Mouse (Mus musculus) MEL (cell line): ENCODE measurements around the gene Nkain2. TPM values are rescaled to one million over a fixed set of nuclear protein-coding genes. Genes with fewer than 3 reads are reported as not detected.

Experiments used
- DNase-seq: peaks from one replicate; pipeline ENCODE4 v3.0.0; 2011; ENCODE audit warnings: low read depth, low spot score
- H3K27ac ChIP-seq: 2 replicates; pipeline ENCODE4 v1.5.1; 2012; ENCODE audit warnings: low read depth, mild to moderate bottlenecking, control low read depth, low read length, moderate library complexity; ENCODE audit not compliant: control insufficient read depth
- H3K27me3 ChIP-seq, 2 experiments: fragments of 150-350 bp in 1 of 2; sonication (generic) in 1 of 2; 2 replicates each; pipeline ENCODE4 v1.6.1; 2012; ENCODE audit warnings: low read length in 2 of 2, mild to moderate bottlenecking in 2 of 2, improper control_type of control experiment in 1 of 2, moderate library complexity in 1 of 2; ENCODE audit not compliant: insufficient read depth in 2 of 2, control insufficient read depth in 1 of 2
- H3K36me3 ChIP-seq, 2 experiments: 2 replicates each; pipeline ENCODE4 v1.6.1; 2012 to 2014; ENCODE audit warnings: low read length in 2 of 2, improper control_type of control experiment in 1 of 2, inconsistent platforms in 1 of 2, mild to moderate bottlenecking in 1 of 2; ENCODE audit not compliant: insufficient read depth in 2 of 2, control insufficient read depth in 1 of 2
- H3K4me1 ChIP-seq, 2 experiments: fragments of 150-350 bp in 1 of 2; sonication (generic) in 1 of 2; 2 replicates each; pipeline ENCODE4 v1.6.1; 2012; ENCODE audit warnings: low read length in 2 of 2, improper control_type of control experiment in 1 of 2, mild to moderate bottlenecking in 1 of 2; ENCODE audit not compliant: insufficient read depth in 2 of 2, control insufficient read depth in 1 of 2
- H3K4me3 ChIP-seq, 2 experiments: fragments of 150-350 bp in 1 of 2; sonication (generic) in 1 of 2; 2 replicates each; pipeline ENCODE4 v1.5.1; 2012; ENCODE audit warnings: low read depth in 2 of 2, low read length in 2 of 2, mild to moderate bottlenecking in 2 of 2, moderate library complexity in 2 of 2, control low read depth in 1 of 2, improper control_type of control experiment in 1 of 2; ENCODE audit not compliant: control insufficient read depth in 1 of 2, insufficient read depth in 1 of 2
- H3K79me2 ChIP-seq: 2 replicates; pipeline ENCODE4 v1.6.1; 2012; ENCODE audit warnings: mild to moderate bottlenecking, low read length, moderate library complexity; ENCODE audit not compliant: control insufficient read depth, poor library complexity, insufficient read depth
- H3K9ac ChIP-seq: 2 replicates; pipeline ENCODE4 v1.6.1; 2012; ENCODE audit warnings: low read depth, mild to moderate bottlenecking, control low read depth, low read length, moderate library complexity; ENCODE audit not compliant: control insufficient read depth, poor library complexity, severe bottlenecking
- H3K9me3 ChIP-seq: fragments of 150-350 bp; sonication (generic); replicated peaks from 2 replicates; pipeline ENCODE4 v1.6.1; 2012; ENCODE audit warnings: mild to moderate bottlenecking, low read length, improper control_type of control experiment, moderate library complexity; ENCODE audit not compliant: insufficient read depth
- CHD1 ChIP-seq: IDR thresholded peaks from 2 replicates; pipeline ENCODE4 v1.6.1; 2012; ENCODE audit warnings: low read depth, mild to moderate bottlenecking, inconsistent platforms, low read length, improper control_type of control experiment
- CTCF ChIP-seq, 3 experiments: IDR thresholded peaks in 2 of 3; conservative IDR thresholded peaks in 1 of 3; 2 replicates each; pipeline ENCODE4 v1.5.1; 2011 to 2012; ENCODE audit warnings: low read length in 3 of 3, low read depth in 2 of 3, mild to moderate bottlenecking in 2 of 3, improper control_type of control experiment in 1 of 3, inconsistent platforms in 1 of 3, mixed read lengths in 1 of 3, moderate library complexity in 1 of 3; ENCODE audit not compliant: control insufficient read depth in 1 of 3, insufficient read depth in 1 of 3, poor library complexity in 1 of 3, severe bottlenecking in 1 of 3
- EP300 ChIP-seq, 2 experiments: IDR thresholded peaks; 2 replicates each; pipeline ENCODE4 v1.6.1; 2011; ENCODE audit warnings: improper control_type of control experiment in 2 of 2, low read length in 2 of 2, low read depth in 1 of 2, mild to moderate bottlenecking in 1 of 2
- ETS1 ChIP-seq: IDR thresholded peaks from 2 replicates; pipeline ENCODE4 v1.6.1; 2012; ENCODE audit warnings: low read depth, mild to moderate bottlenecking, inconsistent platforms, low read length, improper control_type of control experiment, moderate library complexity
- GATA1 ChIP-seq: IDR thresholded peaks from 2 replicates; pipeline ENCODE4 v1.6.1; 2011; ENCODE audit warnings: low read depth, low read length, improper control_type of control experiment
- HCFC1 ChIP-seq: IDR thresholded peaks from 2 replicates; pipeline ENCODE4 v1.6.1; 2012; ENCODE audit warnings: low read depth, mild to moderate bottlenecking, inconsistent platforms, low read length, improper control_type of control experiment, moderate library complexity
- JUND ChIP-seq: IDR thresholded peaks from 2 replicates; pipeline ENCODE4 v1.6.1; 2011; ENCODE audit warnings: low read depth, mild to moderate bottlenecking, improper control_type of control experiment, low read length
- MAZ ChIP-seq: IDR thresholded peaks from 2 replicates; pipeline ENCODE4 v1.6.1; 2012; ENCODE audit warnings: low read depth, mild to moderate bottlenecking, inconsistent platforms, low read length, improper control_type of control experiment
- MEF2A ChIP-seq: IDR thresholded peaks from 2 replicates; pipeline ENCODE4 v1.6.1; 2014; ENCODE audit warnings: low read depth, mild to moderate bottlenecking, inconsistent platforms, low read length, improper control_type of control experiment; ENCODE audit not compliant: poor library complexity, insufficient replicate concordance, severe bottlenecking; ENCODE audit errors: extremely low read depth
- MXI1 ChIP-seq: IDR thresholded peaks from 2 replicates; pipeline ENCODE4 v1.6.1; 2011; ENCODE audit warnings: mild to moderate bottlenecking, low read depth, low read length, improper control_type of control experiment
- MYB ChIP-seq: IDR thresholded peaks from 2 replicates; pipeline ENCODE4 v1.6.1; 2011; ENCODE audit warnings: mild to moderate bottlenecking, low read depth, low read length, improper control_type of control experiment
- NELFE ChIP-seq: IDR thresholded peaks from 2 replicates; pipeline ENCODE4 v1.6.1; 2011; ENCODE audit warnings: low read depth, low read length, improper control_type of control experiment
- RAD21 ChIP-seq: IDR thresholded peaks from 2 replicates; pipeline ENCODE4 v1.6.1; 2011; ENCODE audit warnings: mild to moderate bottlenecking, low read depth, low read length, improper control_type of control experiment
- RCOR1 ChIP-seq: IDR thresholded peaks from 2 replicates; pipeline ENCODE4 v1.6.1; 2012; ENCODE audit warnings: low read depth, mild to moderate bottlenecking, inconsistent platforms, low read length, improper control_type of control experiment
- SMC3 ChIP-seq: IDR thresholded peaks from 2 replicates; pipeline ENCODE4 v1.6.1; 2011; ENCODE audit warnings: low read depth, low read length, improper control_type of control experiment
- TBP ChIP-seq: IDR thresholded peaks from 2 replicates; pipeline ENCODE4 v1.8.0; 2011; ENCODE audit warnings: low read depth, low read length, improper control_type of control experiment
- UBTF ChIP-seq: IDR thresholded peaks from 2 replicates; pipeline ENCODE4 v1.6.1; 2012; ENCODE audit warnings: low read depth, mild to moderate bottlenecking, inconsistent platforms, low read length, improper control_type of control experiment, moderate library complexity, borderline replicate concordance; ENCODE audit not compliant: insufficient read depth
- USF2 ChIP-seq, 2 experiments: IDR thresholded peaks; 2 replicates each; pipeline ENCODE4 v1.6.1; 2011 to 2012; ENCODE audit warnings: improper control_type of control experiment in 2 of 2, low read length in 2 of 2, borderline replicate concordance in 1 of 2, inconsistent platforms in 1 of 2, low read depth in 1 of 2, mild to moderate bottlenecking in 1 of 2; ENCODE audit not compliant: insufficient read depth in 1 of 2
- ZC3H11A ChIP-seq: IDR thresholded peaks from 2 replicates; pipeline ENCODE4 v1.6.1; 2012; ENCODE audit warnings: low read depth, mild to moderate bottlenecking, inconsistent platforms, low read length, improper control_type of control experiment
- ZKSCAN1 ChIP-seq: IDR thresholded peaks from 2 replicates; pipeline ENCODE4 v1.6.1; 2012; ENCODE audit warnings: low read depth, mild to moderate bottlenecking, inconsistent platforms, low read length, improper control_type of control experiment, moderate library complexity
- ZMIZ1 ChIP-seq: IDR thresholded peaks from 2 replicates; pipeline ENCODE4 v1.6.1; 2012; ENCODE audit warnings: low read depth, mild to moderate bottlenecking, inconsistent platforms, low read length, improper control_type of control experiment, moderate library complexity
- ZNF384 ChIP-seq: IDR thresholded peaks from 2 replicates; pipeline ENCODE4 v1.6.1; 2012; ENCODE audit warnings: low read depth, mild to moderate bottlenecking, inconsistent platforms, low read length, improper control_type of control experiment
- polyA plus RNA-seq, 2 experiments: library from polyadenylated mRNA; stranded (reverse) in 1 of 2; unstranded in 1 of 2; fragments of >175 nt in 1 of 2; fragments of >200 nt in 1 of 2; gene quantifications; 2 replicates each; pipeline versions ENCODE4 v1.2.1 to v1.2.4; 2012; ENCODE audit warnings: low replicate concordance in 2 of 2, low read depth in 1 of 2; ENCODE audit not compliant: insufficient read length in 2 of 2, insufficient read depth in 1 of 2, missing spikeins in 1 of 2
- total RNA-seq: library from RNA; depleted of rRNA; stranded (reverse); fragments of 300-350 nt; gene quantifications from 2 replicates; pipeline ENCODE4 v1.2.3, GENCODE M21; 2012; rRNA removed

The Nkain2 gene
- total RNA-seq (not detected in 2 replicates), polyA plus RNA-seq (not detected)

DNA sequence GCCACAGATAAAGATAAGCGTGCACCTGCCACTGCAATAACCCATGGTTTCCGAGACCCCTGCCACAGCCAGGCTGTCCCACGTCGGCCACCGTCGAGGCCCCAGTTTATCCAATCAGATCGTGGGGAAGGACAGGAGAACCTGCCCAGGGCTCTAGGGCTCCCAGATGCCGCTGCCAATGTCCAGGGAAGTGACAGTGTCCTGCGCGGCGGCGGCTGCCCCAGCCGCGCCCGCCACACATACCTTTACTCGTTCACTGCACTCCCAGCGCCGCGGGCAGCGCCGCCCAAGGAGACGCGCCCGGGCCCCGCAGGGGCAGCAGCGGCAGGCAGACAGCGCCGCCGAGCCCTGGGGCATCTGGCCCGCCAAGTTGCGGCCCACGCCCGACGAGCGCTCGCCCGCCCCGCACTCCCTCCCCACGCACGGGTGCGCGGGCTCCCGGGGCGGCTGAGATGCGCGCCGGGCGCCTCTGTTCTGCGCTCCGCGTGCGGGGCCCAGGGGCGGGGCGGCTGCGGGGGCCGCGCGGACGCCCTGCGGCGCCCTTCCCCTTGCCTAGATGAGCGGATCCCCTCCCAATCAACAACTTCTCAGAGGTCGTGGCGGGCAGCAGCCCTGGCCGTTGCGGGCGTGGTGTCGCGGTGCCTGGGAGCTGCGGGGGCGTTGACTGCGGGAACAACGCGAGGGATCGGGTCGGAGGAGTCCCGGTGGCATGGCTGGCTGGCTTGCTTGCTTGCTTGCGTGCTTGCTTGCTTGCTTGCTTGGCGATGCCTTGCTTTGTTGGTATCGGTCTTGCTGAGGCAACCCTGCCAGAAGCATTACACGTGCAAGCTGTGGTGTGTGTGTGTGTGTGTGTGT, at the start of gene Nkain2:
Gene Nkain2, minus strand, starts transcription at position 811 of the 855 bp plus-strand sequence.
- Histone ChIP-seq H3K79me2 (no peaks in the 10 kb centered on the region), H3K9me3 (no peaks in the 10 kb centered on the region), H3K27me3 (no peaks in the 10 kb centered on the region), H3K4me1 (no peaks in the 10 kb centered on the region), H3K9ac (no peak within 1 kb of the TSS), H3K36me3 (no peaks in the 10 kb centered on the region)
- no peak for TF ChIP-seq RCOR1
- TF ChIP-seq TBP, result no peak
- TF ChIP-seq CHD1, result no peak
- TF ChIP-seq MYB, result no peak
- no peak for TF ChIP-seq ZNF384
- no peak for TF ChIP-seq ZC3H11A
- TF ChIP-seq, all 39 proteins: peak for 0
- no peak for DNase-seq
- Histone ChIP-seq H3K4me3 (no peak within 1 kb of the TSS), H3K27ac (no peak within 1 kb of the TSS)

DNA sequence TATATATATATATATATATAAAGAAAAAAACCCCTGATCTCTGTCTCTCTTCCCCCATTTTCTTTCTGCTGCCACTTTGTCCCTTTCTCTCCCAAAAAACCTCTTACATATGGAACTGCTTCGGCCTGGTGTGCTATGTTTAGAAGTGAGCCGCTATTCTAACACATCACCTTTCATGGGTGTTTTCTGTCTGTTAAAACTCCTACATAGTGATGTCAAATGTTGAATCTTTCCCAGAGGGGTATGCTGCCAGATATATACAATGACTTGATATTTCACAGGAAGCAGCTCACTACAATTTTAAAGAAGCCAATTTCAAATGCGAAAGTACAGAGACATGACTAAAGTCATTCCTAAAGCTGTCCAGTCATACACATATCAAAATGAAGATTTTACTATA, 49.6 kb upstream of the Nkain2 start:
- Histone ChIP-seq H3K9ac (no peak overlapping the region), H3K36me3 (no peaks in the 10 kb centered on the region)

DNA sequence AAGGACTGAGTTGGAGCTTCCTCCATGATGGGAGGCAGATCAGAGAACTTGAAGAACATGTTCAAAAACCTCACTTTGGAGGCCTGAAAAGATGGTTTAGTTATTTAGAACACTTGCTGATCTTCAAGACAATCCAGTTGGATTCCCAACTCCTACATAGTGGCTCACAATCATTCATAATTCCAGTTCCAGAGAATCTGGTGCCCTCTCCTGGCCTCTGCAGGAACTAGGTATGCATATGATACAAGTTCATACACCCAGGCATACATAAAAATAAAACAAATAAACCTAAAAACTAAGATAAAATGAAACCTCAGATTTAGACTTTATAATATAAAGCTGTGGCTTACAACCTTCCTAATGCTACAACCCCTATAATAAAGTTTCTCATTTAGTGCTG, 4.8 kb upstream of the Nkain2 start:
- no peak for DNase-seq
- Histone ChIP-seq H3K4me1 (no peaks in the 10 kb centered on the region), H3K27ac (no peak overlapping the region), H3K4me3 (no peak overlapping the region), H3K9me3 (no peaks in the 10 kb centered on the region), H3K79me2 (no peaks in the 10 kb centered on the region), H3K27me3 (no peaks in the 10 kb centered on the region), H3K9ac (no peak overlapping the region), H3K36me3 (no peaks in the 10 kb centered on the region)
- TF ChIP-seq CTCF (IDR thresholded peaks at IDR 0.05 in 2 of 3, conservative IDR thresholded peaks at IDR 0.05 in 1 of 3; ENCODE audit: control insufficient read depth in 1 of 3, insufficient read depth in 1 of 3, low read depth in 2 of 3, low read length in 3 of 3, poor library complexity in 1 of 3, severe bottlenecking in 1 of 3) (peak in 1 of 3 experiments; percentile 9; a peak in 1 of 6 replicates), UBTF (no peak), RAD21 (peak; percentile 10)

More for the DNA sequence above, 49.6 kb upstream of the Nkain2 start:
- no peak overlapping the region for H3K27ac ChIP-seq
- no peak overlapping the region for H3K4me3 ChIP-seq
- no peaks in the 10 kb centered on the region for H3K27me3 ChIP-seq
- no peaks in the 10 kb centered on the region for H3K9me3 ChIP-seq
- no peak for DNase-seq
- H3K4me1 ChIP-seq, result no peaks in the 10 kb centered on the region
- no peaks in the 10 kb centered on the region for H3K79me2 ChIP-seq
- TF ChIP-seq RAD21, result no peak
- TF ChIP-seq USF2 (IDR thresholded peaks at IDR 0.05; ENCODE audit: borderline replicate concordance in 1 of 2, insufficient read depth in 1 of 2, low read depth in 1 of 2, low read length in 2 of 2), result no peak
- no peak for TF ChIP-seq HCFC1
- TF ChIP-seq MXI1, result no peak
- no peak for TF ChIP-seq UBTF
- no peak for TF ChIP-seq SMC3
- no peak for TF ChIP-seq MEF2A
- no peak for TF ChIP-seq ETS1
- no peak for TF ChIP-seq CHD1
- no peak for TF ChIP-seq NELFE
- TF ChIP-seq EP300 (IDR thresholded peaks at IDR 0.05; ENCODE audit: low read depth in 1 of 2, low read length in 2 of 2), result no peak
- no peak for TF ChIP-seq TBP
- no peak for TF ChIP-seq GATA1
- TF ChIP-seq MAZ, result no peak
- no peak for TF ChIP-seq ZMIZ1
- no peak for TF ChIP-seq ZKSCAN1
- TF ChIP-seq MYB, result no peak
- TF ChIP-seq JUND, result no peak
